Mouse (Mus musculus) brain, embryonic 14.5 days (tissue): ENCODE data around the gene Dab1.

ENCODE experiments used
- CTCF ChIP-seq: fragments of 200-500 bp; IDR thresholded peaks from 2 replicates; pipeline ENCODE4 v1.5.1; 2012; ENCODE audit warnings: inconsistent platforms, mild to moderate bottlenecking, moderate library complexity, borderline replicate concordance; ENCODE audit not compliant: insufficient read depth, insufficient read length; ENCODE audit errors: extremely low read depth
- POLR2A ChIP-seq: fragments of 200-500 bp; IDR thresholded peaks from 2 replicates; pipeline ENCODE4 v1.6.1; 2012; ENCODE audit warnings: mild to moderate bottlenecking, inconsistent platforms, borderline replicate concordance; ENCODE audit not compliant: poor library complexity, insufficient read depth, insufficient read length, severe bottlenecking; ENCODE audit errors: extremely low read depth

DNA sequence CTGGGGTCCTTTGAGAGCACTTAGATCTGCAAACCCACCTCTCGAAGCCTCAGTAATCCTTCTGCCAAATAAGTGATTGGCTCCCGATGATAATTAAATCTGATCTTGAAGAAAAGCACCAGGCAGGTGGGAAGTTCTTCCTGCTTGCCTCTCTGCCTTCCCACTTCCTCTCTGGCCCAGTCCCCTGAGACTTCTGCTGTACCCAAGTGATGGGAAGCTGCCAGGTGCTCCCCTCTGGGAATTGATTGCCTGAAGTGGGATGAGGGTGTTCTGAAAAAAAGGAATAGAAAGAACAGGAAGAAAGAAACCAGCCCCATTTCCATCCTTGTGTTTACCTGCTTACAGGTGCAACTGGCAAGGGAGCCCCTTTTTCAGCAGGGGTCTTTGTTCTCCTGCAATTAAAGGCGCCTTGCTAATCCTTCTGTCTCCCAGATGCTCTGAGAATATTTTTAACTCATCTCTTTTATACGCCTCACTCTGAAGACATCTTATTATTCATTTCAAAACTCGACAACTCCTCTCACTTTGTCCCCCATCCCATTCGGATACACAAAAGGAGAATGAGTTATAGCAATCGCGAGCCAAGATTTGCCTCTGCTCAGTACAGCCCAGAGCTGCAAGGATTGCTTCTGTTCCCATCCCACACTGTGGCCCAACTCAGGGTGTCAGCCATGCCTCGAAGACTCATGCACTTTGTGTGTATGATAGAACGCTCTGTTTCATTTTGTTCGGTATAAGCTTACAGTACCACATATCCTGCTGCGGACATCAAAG lies 1043.9 kb downstream of the Dab1 start:
- TF ChIP-seq POLR2A (no peak), CTCF (no peak)
